Mouse (Mus musculus) frontal cortex, adult (tissue): Measurements from ENCODE around the gene Cygb.
"Not testable (repeated sequence)": the region's sequence is repeated elsewhere in the genome, so short reads cannot be mapped to it uniquely, and the experiment has no call there.

Experiments
- ATAC-seq: cut with Nextera tagmentation; 2 replicates; pipeline ENCODE4 v1.9.2; 2017; ENCODE audit warnings: mild to moderate bottlenecking, moderate library complexity, mixed read lengths; ENCODE audit not compliant: low TSS enrichment

Cygb gene

GRCm38 (mm10) chr11:116615735-116616437 is 38.2 kb downstream of the Cygb start:
- ATAC-seq = no peak

GRCm38 (mm10) chr11:116613234-116613633 is 40.9 kb downstream of the Cygb start:
- no peak for ATAC-seq

- ATAC-seq = no peak
These were observed 41.6 kb downstream of the Cygb start for GRCm38 (mm10) chr11:116612554-116612953.

GRCm38 (mm10) chr11:116611883-116612282 is 42.2 kb downstream of the Cygb start:
- ATAC-seq = no peak

- ATAC-seq = not testable (repeated sequence)
These were observed 42.9 kb downstream of the Cygb start for GRCm38 (mm10) chr11:116611168-116611567.

GRCm38 (mm10) chr11:116609965-116610630 is 44.0 kb downstream of the Cygb start:
- no peak for ATAC-seq

GRCm38 (mm10) chr11:116607717-116608116 is 46.4 kb downstream of the Cygb start:
- ATAC-seq = no peak

- ATAC-seq = no peak
These were observed 50.0 kb downstream of the Cygb start for GRCm38 (mm10) chr11:116604097-116604496.

- no peak for ATAC-seq
These were observed 50.8 kb downstream of the Cygb start for GRCm38 (mm10) chr11:116603339-116603738.

GRCm38 (mm10) chr11:116602043-116602442 is 52.1 kb downstream of the Cygb start:
- no peak for ATAC-seq

- ATAC-seq = no peak
These were observed 52.9 kb downstream of the Cygb start for GRCm38 (mm10) chr11:116601166-116601565.

GRCm38 (mm10) chr11:116599230-116599629 is 54.9 kb downstream of the Cygb start:
- ATAC-seq = no peak

- ATAC-seq = no peak
These were observed 55.9 kb downstream of the Cygb start for GRCm38 (mm10) chr11:116598193-116598592.

GRCm38 (mm10) chr11:116596766-116597165 is 57.3 kb downstream of the Cygb start:
- ATAC-seq = no peak
